Mouse (Mus musculus) heart, adult 2 months (tissue): ENCODE results near the gene Sox15. TPM values are rescaled to one million over a fixed set of nuclear protein-coding genes. Genes with fewer than 3 reads are reported as not detected.

Source experiments
- DNase-seq, 2 experiments: peaks; one replicate each; pipeline ENCODE4 v3.0.0; 2021
- H3K27ac ChIP-seq: fragments of 200-600 bp; 2 replicates; pipeline ENCODE4 v1.8.1; 2022
- H3K27me3 ChIP-seq: fragments of 200-500 bp; 2 replicates; pipeline ENCODE4 v1.6.1; 2012; ENCODE audit warnings: mild to moderate bottlenecking, low read length, inconsistent platforms, mixed read lengths; ENCODE audit not compliant: control insufficient read depth, insufficient read depth
- H3K36me3 ChIP-seq: fragments of 200-500 bp; 2 replicates; pipeline ENCODE4 v1.6.1; 2012; ENCODE audit warnings: low read length, inconsistent platforms; ENCODE audit not compliant: control insufficient read depth, insufficient read depth
- H3K4me1 ChIP-seq: fragments of 200-500 bp; 2 replicates; pipeline ENCODE4 v1.6.1; 2011; ENCODE audit warnings: low read length; ENCODE audit not compliant: control insufficient read depth, insufficient read depth
- H3K4me3 ChIP-seq: fragments of 200-600 bp; 2 replicates; pipeline ENCODE4 v1.8.1; 2022
- H3K79me2 ChIP-seq: fragments of 200-500 bp; replicated peaks from 2 replicates; pipeline ENCODE4 v1.6.1; 2012; ENCODE audit warnings: mild to moderate bottlenecking, inconsistent platforms, low read length, moderate library complexity, mixed read lengths; ENCODE audit not compliant: control insufficient read depth, insufficient read depth
- H3K9ac ChIP-seq: fragments of 200-500 bp; 2 replicates; pipeline ENCODE4 v1.6.1; 2012; ENCODE audit warnings: low read depth, mild to moderate bottlenecking, control low read depth, inconsistent platforms, low read length, mixed read lengths
- CTCF ChIP-seq: fragments of 200-600 bp; IDR thresholded peaks from 2 replicates; pipeline ENCODE4 v1.8.1; 2022; ENCODE audit warnings: antibody characterized with exemption, mild to moderate bottlenecking, moderate library complexity
- EP300 ChIP-seq: fragments of 200-500 bp; IDR thresholded peaks from 2 replicates; pipeline ENCODE4 v1.6.1; 2011; ENCODE audit warnings: low read depth, low read length, control low read depth; ENCODE audit not compliant: insufficient read depth
- POLR2A ChIP-seq: fragments of 200-500 bp; IDR thresholded peaks from 2 replicates; pipeline ENCODE4 v1.6.1; 2011; ENCODE audit warnings: mild to moderate bottlenecking, low read depth, low read length, control low read depth; ENCODE audit not compliant: insufficient read depth
- WGBS: fragments of 180-500 bp; shearing (Covaris S2); methylation state at CpG from one replicate; pipeline ENCODE4 v1.1.7; 2018; 5-methylcytosine and 5-hydroxymethylcytosine counted together
- intact Hi-C: fragments of 180-260 bp; cut with DNase I; formaldehyde crosslinking; loops from one replicate; pipeline ENCODE4 v1.15.1; 2025
- polyA plus RNA-seq: library from polyadenylated mRNA; depleted of rRNA; stranded (reverse); fragments of >200 nt; gene quantifications from 2 replicates; pipeline ENCODE4 v1.2.3, GENCODE M21; 2012
- total RNA-seq, 2 experiments: library from RNA; stranded (reverse); gene quantifications; 2 replicates each; pipeline ENCODE4 v1.2.3; 2021

The Sox15 gene
- total and polyA plus RNA-seq, 3 experiments = not detected

DNA sequence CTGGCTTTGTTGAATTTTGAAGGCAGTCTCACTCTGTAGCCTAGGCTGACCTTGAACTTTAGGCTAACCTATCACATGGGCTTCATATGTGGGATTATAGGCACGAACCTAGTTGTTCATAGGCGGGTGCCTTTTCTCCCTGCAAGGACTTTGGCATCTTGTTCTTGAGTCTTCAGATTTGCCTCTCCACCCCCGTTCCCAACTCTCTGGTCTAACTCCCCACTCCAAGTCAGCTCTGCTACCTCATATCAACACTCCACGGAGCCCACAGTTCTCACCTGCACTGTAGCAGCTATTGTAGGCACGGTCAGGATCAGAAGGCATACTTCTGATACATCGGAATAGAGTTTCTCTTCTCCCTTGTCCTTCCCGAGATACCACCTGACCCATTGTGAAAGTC, 28.5 kb downstream of the Sox15 start:
- H3K79me2 ChIP-seq = no peaks in the 10 kb centered on the region
- H3K36me3 ChIP-seq = no peaks in the 10 kb centered on the region
- H3K27me3 ChIP-seq = no peaks in the 10 kb centered on the region
- H3K4me1 ChIP-seq = peaks cover 16% of the 10 kb centered on the region
- intact Hi-C loops = loop anchor here (2.0 to 5.0 kb wide), 3 partner anchors 31 to 193 kb away; partner anchors contain the start of genes Trp53 and Wrap53
- DNase-seq = no peak
- WGBS = 84% methylated on average over 7 of the region's 7 CpGs
- H3K27ac ChIP-seq = peak overlapping the region; percentile 31; the same call in 1 of the 2 replicates
- no peak for TF ChIP-seq POLR2A
- no peak for TF ChIP-seq EP300
- no peak for TF ChIP-seq CTCF
- no peak overlapping the region for H3K4me3 ChIP-seq
- no peak overlapping the region for H3K9ac ChIP-seq

DNA sequence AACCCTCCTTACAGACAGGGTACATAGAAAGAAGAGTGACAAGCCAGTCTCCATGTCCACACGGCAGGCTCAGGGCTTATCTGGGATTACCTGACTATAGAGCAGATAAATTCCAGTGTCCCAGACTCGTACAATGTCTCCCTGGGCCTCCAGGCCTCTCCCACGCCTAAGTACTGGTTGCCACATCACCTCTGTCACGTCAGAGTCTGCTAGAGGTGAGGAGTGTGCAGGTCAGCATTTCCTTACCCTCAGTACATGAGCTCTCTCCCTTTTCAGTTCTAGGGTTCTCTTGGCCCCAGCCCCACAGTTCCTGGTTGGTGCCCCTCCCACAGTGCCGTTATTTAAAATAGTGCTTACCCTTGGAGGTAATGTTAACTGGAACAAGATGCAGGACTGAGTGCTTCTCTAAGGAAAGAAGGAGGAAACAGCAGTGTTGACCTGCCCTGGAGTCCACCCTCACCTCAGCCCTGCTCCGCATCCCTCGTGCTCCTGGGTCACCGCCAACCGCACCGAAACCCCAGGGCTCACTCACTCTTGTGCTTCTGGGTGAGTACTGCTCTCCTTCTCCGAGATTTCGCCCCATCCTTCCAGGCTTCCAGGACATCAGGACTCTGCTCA, 29.1 kb downstream of the Sox15 start:
- WGBS = 88% methylated on average over 12 of the region's 12 CpGs
- intact Hi-C loops = loop anchor here (5.0 kb wide), 1 partner anchor 102 kb away; the partner anchor contains the start of genes Trp53 and Wrap53
- DNase-seq = peak in 1 of 2 experiments; percentile 45
- Histone ChIP-seq H3K4me3 (no peak overlapping the region), H3K27me3 (no peaks in the 10 kb centered on the region), H3K36me3 (no peaks in the 10 kb centered on the region), H3K9ac (no peak overlapping the region), H3K27ac (peak overlapping the region; percentile 98), H3K4me1 (peaks cover 16% of the 10 kb centered on the region), H3K79me2 (no peaks in the 10 kb centered on the region)
- TF ChIP-seq EP300 (no peak), CTCF (no peak), POLR2A (no peak)

DNA sequence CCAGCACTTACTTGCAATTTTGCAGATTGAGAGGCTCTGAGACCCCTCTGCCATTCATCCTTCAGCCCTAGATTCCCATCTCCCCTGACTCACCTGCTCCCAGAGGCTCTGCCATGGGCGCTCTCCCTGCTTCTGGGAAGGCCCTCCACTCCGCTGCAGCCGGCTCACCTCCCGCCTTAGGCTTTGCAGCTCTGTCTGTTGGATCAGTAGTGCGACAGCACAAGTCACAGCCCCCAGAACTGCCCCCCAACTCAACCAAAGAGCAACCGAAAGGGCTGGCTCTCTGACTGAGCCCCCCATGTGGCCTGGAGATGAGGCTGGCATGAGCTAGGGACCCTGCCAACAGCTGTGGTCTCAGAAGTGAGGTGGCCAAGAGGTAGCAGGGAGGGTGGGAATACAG, 29.8 kb downstream of the Sox15 start:
- Histone ChIP-seq H3K4me1 (peaks cover 17% of the 10 kb centered on the region), H3K27me3 (no peaks in the 10 kb centered on the region), H3K4me3 (no peak overlapping the region), H3K79me2 (no peaks in the 10 kb centered on the region), H3K27ac (peak overlapping the region; percentile 98), H3K36me3 (no peaks in the 10 kb centered on the region), H3K9ac (peak overlapping the region; percentile 10)
- no peak for TF ChIP-seq CTCF
- no peak for TF ChIP-seq EP300
- no peak for TF ChIP-seq POLR2A
- WGBS = 92% methylated on average over 6 of the region's 6 CpGs
- intact Hi-C loops = loop anchor here (5.0 kb wide), 1 partner anchor 103 kb away; the partner anchor contains the start of genes Trp53 and Wrap53
- peak in 1 of 2 experiments; percentile 50 for DNase-seq

DNA sequence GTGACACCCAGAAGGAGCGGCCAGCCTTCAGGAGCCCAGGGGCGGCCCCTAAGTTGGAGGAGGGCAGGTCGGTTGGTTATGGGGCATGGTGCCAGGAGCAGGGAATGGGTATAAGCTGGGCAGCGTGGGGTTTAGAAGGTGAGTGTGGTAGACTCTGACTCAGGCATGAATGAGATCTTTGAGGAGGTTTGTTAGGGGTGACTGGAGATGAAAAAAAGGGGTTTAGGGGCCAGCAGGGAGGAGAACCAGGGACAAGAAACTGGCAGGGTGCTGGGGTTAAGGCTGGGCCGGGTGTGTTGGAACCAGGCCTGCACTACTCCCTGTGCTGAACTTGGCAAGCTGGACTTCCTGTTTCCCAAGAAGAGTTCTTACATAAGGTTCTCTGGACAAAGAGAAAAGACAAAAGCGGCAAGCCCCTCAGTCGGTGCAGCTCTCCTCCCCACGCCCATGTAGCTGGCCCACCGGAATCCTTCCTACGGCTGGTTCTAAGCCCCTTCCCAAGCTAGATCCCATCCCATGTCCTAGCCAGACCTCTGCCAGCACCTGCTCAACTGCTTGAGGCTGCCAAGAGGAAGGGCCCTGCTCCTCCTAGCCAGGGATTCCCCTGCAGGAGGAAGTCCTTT, 30.5 kb downstream of the Sox15 start, which contains the start of gene Tnfsf13:
Gene Tnfsf13, minus strand, starts transcription at position 259 of the 623 bp plus-strand sequence.
- H3K4me1 ChIP-seq = peaks cover 18% of the 10 kb centered on the region
- no peaks in the 10 kb centered on the region for H3K36me3 ChIP-seq
- TF ChIP-seq EP300 (peak; percentile 93), CTCF (no peak), POLR2A (peak; percentile 99)
- peak within 1 kb of the TSS; percentile 79 for H3K9ac ChIP-seq
- no peaks in the 10 kb centered on the region for H3K27me3 ChIP-seq
- H3K27ac ChIP-seq = peak within 1 kb of the TSS; percentile 98
- WGBS = 5% methylated on average over 10 of the region's 10 CpGs
- no peaks in the 10 kb centered on the region for H3K79me2 ChIP-seq
- H3K4me3 ChIP-seq = peak within 1 kb of the TSS; percentile 54
- peak; percentile 83 to 92 for DNase-seq
- intact Hi-C loops = loop anchor here (1.0 kb wide), 1 partner anchor 73 kb away; the partner anchor contains the start of gene Polr2a

DNA sequence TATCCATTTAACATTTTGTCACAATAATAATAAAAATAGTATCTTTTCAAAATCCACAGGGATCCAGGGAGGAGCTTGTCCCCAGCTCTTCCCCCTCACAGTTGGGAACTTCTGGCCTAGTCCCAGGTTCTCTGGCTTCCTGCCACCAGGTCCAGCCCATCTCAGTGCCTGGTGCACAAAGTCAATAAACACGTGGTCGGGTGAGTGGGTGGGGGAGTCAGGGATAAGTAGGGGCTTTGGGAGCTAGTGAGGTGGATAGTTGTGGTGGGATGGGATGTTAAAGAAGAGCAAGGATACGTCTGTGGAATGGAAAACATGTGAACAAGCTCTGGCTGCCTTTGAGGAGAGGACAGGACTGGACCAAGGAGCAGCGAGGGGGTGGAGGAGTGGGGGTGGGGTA, 31.3 kb downstream of the Sox15 start:
- Histone ChIP-seq H3K9ac (no peak overlapping the region), H3K79me2 (no peaks in the 10 kb centered on the region), H3K4me3 (peak overlapping the region; percentile 54), H3K4me1 (peaks cover 18% of the 10 kb centered on the region), H3K36me3 (no peaks in the 10 kb centered on the region), H3K27me3 (no peaks in the 10 kb centered on the region), H3K27ac (peak overlapping the region; percentile 98)
- WGBS = 16% methylated on average over 4 of the region's 4 CpGs
- intact Hi-C loops = loop anchor here (1.0 kb wide), 1 partner anchor 72 kb away; the partner anchor contains the start of gene Polr2a
- peak; percentile 86 to 88 for DNase-seq
- no peak for TF ChIP-seq CTCF
- TF ChIP-seq POLR2A = no peak; the same call in 1 of the 2 replicates
- TF ChIP-seq EP300 = no peak

DNA sequence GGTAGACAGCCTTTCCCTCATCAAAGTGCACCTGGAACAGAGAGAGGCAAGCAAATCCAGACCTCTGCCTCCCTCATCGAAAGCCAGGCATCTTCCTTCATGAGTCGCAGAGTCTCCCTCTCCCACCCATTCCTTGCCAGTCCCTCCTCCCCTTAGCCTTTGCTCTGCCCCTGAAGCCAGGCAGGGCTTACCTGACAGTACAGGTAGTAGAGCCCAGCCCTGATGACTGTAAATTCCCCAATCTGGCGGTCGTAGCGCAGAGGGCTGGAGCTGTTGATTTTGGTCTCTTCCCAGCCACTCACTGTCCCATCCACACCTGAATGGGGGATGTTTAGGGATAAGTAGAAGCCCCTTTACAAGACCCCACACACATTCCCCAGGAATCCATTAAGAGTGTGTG, 31.9 kb downstream of the Sox15 start:
- TF ChIP-seq CTCF (no peak), EP300 (no peak), POLR2A (no peak)
- 62% methylated on average over 5 of the region's 5 CpGs for WGBS
- intact Hi-C loops = no loop called here
- no peak overlapping the region for H3K9ac ChIP-seq
- no peak overlapping the region for H3K4me3 ChIP-seq
- peaks cover 18% of the 10 kb centered on the region for H3K4me1 ChIP-seq
- H3K79me2 ChIP-seq = no peaks in the 10 kb centered on the region
- no peaks in the 10 kb centered on the region for H3K27me3 ChIP-seq
- no peak for DNase-seq
- H3K27ac ChIP-seq = peak overlapping the region; percentile 98
- no peaks in the 10 kb centered on the region for H3K36me3 ChIP-seq
